Mouse (Mus musculus) lung, adult 2 months (tissue): Measurements from ENCODE around the gene Paox. TPM values are rescaled to one million over a fixed set of nuclear protein-coding genes. Genes with fewer than 3 reads are reported as not detected.

Experiments used
- DNase-seq: peaks from one replicate; pipeline ENCODE4 v3.0.0; 2022
- H3K4me1 ChIP-seq: fragments of 200-500 bp; 2 replicates; pipeline ENCODE4 v1.6.1; 2011; ENCODE audit warnings: low read length; ENCODE audit not compliant: control insufficient read depth, insufficient read depth
- H3K4me3 ChIP-seq: fragments of 200-500 bp; replicated peaks from 2 replicates; pipeline ENCODE3; 2011; ENCODE audit warnings: low read depth, mild to moderate bottlenecking, control low read depth, low read length; ENCODE audit errors: extremely low read depth
- CTCF ChIP-seq: fragments of 200-500 bp; IDR thresholded peaks from 2 replicates; pipeline ENCODE4 v1.5.1; 2011; ENCODE audit warnings: mild to moderate bottlenecking, low read length, control low read depth; ENCODE audit not compliant: insufficient read depth
- POLR2A ChIP-seq: fragments of 200-500 bp; IDR thresholded peaks from 2 replicates; pipeline ENCODE4 v1.6.1; 2011; ENCODE audit warnings: low read depth, mild to moderate bottlenecking, control low read depth, low read length, borderline replicate concordance; ENCODE audit errors: extremely low read depth
- WGBS: fragments of 180-500 bp; shearing (Covaris S2); methylation state at CpG from one replicate; pipeline ENCODE4 v1.1.7; 2018; 5-methylcytosine and 5-hydroxymethylcytosine counted together
- polyA plus RNA-seq: library from polyadenylated mRNA; depleted of rRNA; stranded (reverse); fragments of >200 nt; gene quantifications from 2 replicates; pipeline ENCODE4 v1.2.3, GENCODE M21; 2012

The Paox gene
- polyA plus RNA-seq, 1 experiment = 11.2 TPM

GRCm38 (mm10) chr7:140135106-140135770 lies 19.6 kb downstream of the Paox start:
- peaks cover 5% of the 10 kb centered on the region; the same call in 1 of the 2 replicates for H3K4me1 ChIP-seq
- 87% methylated on average over 5 of the region's 5 CpGs for WGBS
- H3K4me3 ChIP-seq = no peak overlapping the region
- DNase-seq = no peak
- TF ChIP-seq POLR2A (no peak), CTCF (no peak)

GRCm38 (mm10) chr7:140137135-140138020 lies 21.8 kb downstream of the Paox start, which contains the start of gene Mtg1:
Gene Mtg1, plus strand, starts transcription at chr7:140137564.
- peak; percentile 65; the same call in 1 of the 2 replicates for TF ChIP-seq POLR2A
- no peak for TF ChIP-seq CTCF
- H3K4me1 ChIP-seq = peaks cover 5% of the 10 kb centered on the region; the same call in 1 of the 2 replicates
- WGBS = 3% methylated on average over 39 of the region's 39 CpGs
- H3K4me3 ChIP-seq = peak within 1 kb of the TSS; percentile 99
- peak; percentile 98 for DNase-seq

GRCm38 (mm10) chr7:140138021-140138310 lies 22.4 kb downstream of the Paox start:
- no peak for DNase-seq
- WGBS = under 1% methylated on average over 8 of the region's 8 CpGs
- TF ChIP-seq CTCF (no peak), POLR2A (no peak)
- Histone ChIP-seq H3K4me1 (peaks cover 5% of the 10 kb centered on the region; the same call in 1 of the 2 replicates), H3K4me3 (peak overlapping the region; percentile 99)

- WGBS = 2% methylated on average over 14 of the region's 14 CpGs
- H3K4me1 ChIP-seq = peaks cover 5% of the 10 kb centered on the region; the same call in 1 of the 2 replicates
- TF ChIP-seq POLR2A (no peak), CTCF (peak; percentile 92)
- H3K4me3 ChIP-seq = no peak overlapping the region
- DNase-seq = peak; percentile 54
Observed at GRCm38 (mm10) chr7:140141350-140141749, 25.8 kb downstream of the Paox start.

- Histone ChIP-seq H3K4me1 (no peaks in the 10 kb centered on the region), H3K4me3 (no peak overlapping the region)
- TF ChIP-seq CTCF (no peak), POLR2A (no peak)
- DNase-seq = no peak
- 87% methylated on average over 4 of the region's 4 CpGs for WGBS
Observed at GRCm38 (mm10) chr7:140144550-140144949, 29.0 kb downstream of the Paox start.

- no peak overlapping the region for H3K4me3 ChIP-seq
Observed at GRCm38 (mm10) chr7:140153383-140153782, 37.8 kb downstream of the Paox start.

GRCm38 (mm10) chr7:140153829-140154217 lies 38.2 kb downstream of the Paox start:
- no peak overlapping the region for H3K4me3 ChIP-seq
- H3K4me1 ChIP-seq = no peaks in the 10 kb centered on the region
- TF ChIP-seq CTCF = no peak
- no peak for TF ChIP-seq POLR2A
- no peak for DNase-seq
- WGBS = 22% methylated on average over 4 of the region's 4 CpGs

More at GRCm38 (mm10) chr7:140153383-140153782, 37.8 kb downstream of the Paox start:
- no peaks in the 10 kb centered on the region for H3K4me1 ChIP-seq
- WGBS = 5% methylated on average over 28 of the region's 28 CpGs
- TF ChIP-seq POLR2A (no peak), CTCF (no peak)
- DNase-seq = no peak

GRCm38 (mm10) chr7:140154218-140154927 lies 38.8 kb downstream of the Paox start, which contains the start of gene Sprn:
Gene Sprn, minus strand, starts transcription at chr7:140154877.
- WGBS = 8% methylated on average over 28 of the region's 28 CpGs
- Histone ChIP-seq H3K4me3 (no peak within 1 kb of the TSS), H3K4me1 (no peaks in the 10 kb centered on the region)
- TF ChIP-seq POLR2A (no peak), CTCF (no peak)
- no peak for DNase-seq

GRCm38 (mm10) chr7:140160363-140160762 lies 44.8 kb downstream of the Paox start:
- TF ChIP-seq POLR2A (no peak), CTCF (no peak)
- Histone ChIP-seq H3K4me3 (no peak overlapping the region), H3K4me1 (no peaks in the 10 kb centered on the region)
- no peak for DNase-seq
- 77% methylated on average over 3 of the region's 3 CpGs for WGBS
